Mouse (Mus musculus) limb, embryonic 14.5 days (tissue): ENCODE measurements around the gene Kitl. TPM values are rescaled to one million over a fixed set of nuclear protein-coding genes. Genes with fewer than 3 reads are reported as not detected.
A peak's percentile ranks its signal among the peaks of the same experiment; 100 is the strongest.

Experiments
- ATAC-seq: fragments of 200-750 bp; cut with Nextera tagmentation; 2 replicates; pipeline ENCODE4 v1.8.0; 2017; ENCODE audit warnings: low read depth, moderate number of reproducible peaks, moderate TSS enrichment; ENCODE audit not compliant: low FRiP score
- DNase-seq: peaks from one replicate; pipeline ENCODE4 v3.0.0-alpha.2; 2015; ENCODE audit warnings: low spot score
- H3K27ac ChIP-seq: fragments of 300-500 bp; sonication (generic); replicated peaks from 2 replicates; pipeline ENCODE4 v1.5.1; 2014; ENCODE audit warnings: low read depth, mild to moderate bottlenecking, low read length, moderate library complexity, mixed read lengths
- H3K27me3 ChIP-seq: fragments of 300-500 bp; sonication (generic); 2 replicates; pipeline ENCODE4 v1.6.1; 2014; ENCODE audit warnings: low read length, mixed read lengths; ENCODE audit not compliant: control insufficient read depth, insufficient read depth
- H3K36me3 ChIP-seq: fragments of 300-500 bp; sonication (generic); 2 replicates; pipeline ENCODE4 v1.6.1; 2014; ENCODE audit warnings: mild to moderate bottlenecking, low read length, moderate library complexity, mixed read lengths; ENCODE audit not compliant: control insufficient read depth, insufficient read depth
- H3K4me1 ChIP-seq: fragments of 300-500 bp; sonication (generic); 2 replicates; pipeline ENCODE4 v1.6.1; 2014; ENCODE audit warnings: antibody characterized with exemption, low read length, mixed read lengths; ENCODE audit not compliant: control insufficient read depth, insufficient read depth
- H3K4me2 ChIP-seq: fragments of 300-500 bp; sonication (generic); replicated peaks from 2 replicates; pipeline ENCODE4 v1.6.1; 2014; ENCODE audit warnings: low read depth, mild to moderate bottlenecking, low read length, moderate library complexity; ENCODE audit not compliant: severe bottlenecking
- H3K4me3 ChIP-seq: fragments of 300-500 bp; sonication (generic); replicated peaks from 2 replicates; pipeline ENCODE4 v1.5.1; 2014; ENCODE audit warnings: low read length
- H3K9ac ChIP-seq: fragments of 300-500 bp; sonication (generic); 2 replicates; pipeline ENCODE4 v1.6.1; 2014; ENCODE audit warnings: mild to moderate bottlenecking, low read depth, low read length, moderate library complexity; ENCODE audit not compliant: severe bottlenecking
- H3K9me3 ChIP-seq: fragments of 300-500 bp; sonication (generic); 2 replicates; pipeline ENCODE4 v1.6.1; 2016; ENCODE audit warnings: low read length; ENCODE audit not compliant: control insufficient read depth
- POLR2A ChIP-seq: fragments of 200-500 bp; IDR thresholded peaks from 2 replicates; pipeline ENCODE4 v1.8.0; 2012; ENCODE audit warnings: inconsistent platforms, mild to moderate bottlenecking, moderate library complexity, borderline replicate concordance; ENCODE audit not compliant: insufficient read depth, insufficient read length; ENCODE audit errors: extremely low read depth
- whole genome bisulfite sequencing: fragments of 180-500 bp; shearing (Covaris S2); extraction: QIAGEN DNeasy Blood & Tissue Kit; methylation state at CpG from one replicate; pipeline ENCODE4 v1.1.7; 2014; 5-methylcytosine and 5-hydroxymethylcytosine counted together
- polyA plus RNA-seq, 2 experiments: library from polyadenylated mRNA; depleted of rRNA in 1 of 2; stranded (reverse) in 1 of 2; unstranded in 1 of 2; fragments of >200 nt; fragmentation: Nextera tagmentation in 1 of 2; extraction: Ambion mirVana in 1 of 2; gene quantifications; 2 replicates each; pipeline versions ENCODE4 v1.2.1 to v1.2.3; 2012 to 2014

Kitl gene
- polyA plus RNA-seq, 2 experiments, result 16.3 to 38.4 TPM

DNA sequence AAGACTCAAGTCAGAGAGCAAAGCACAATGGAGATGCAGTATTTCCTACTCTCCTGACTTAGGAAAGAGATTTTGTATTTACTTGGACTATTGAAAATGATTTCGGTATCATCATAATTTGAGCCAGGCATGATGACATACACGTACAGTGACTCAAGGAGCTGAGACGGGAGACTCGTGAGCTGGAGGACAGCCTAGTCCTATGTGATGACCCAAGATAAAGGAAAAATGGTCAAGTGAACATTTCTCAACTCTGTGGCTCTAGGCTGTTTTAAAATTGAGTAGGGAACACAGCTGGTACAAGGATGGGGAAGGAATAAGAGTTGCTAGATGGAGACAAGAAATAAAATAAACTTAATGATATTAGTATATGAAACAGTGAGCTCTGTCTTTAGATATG is 37.0 kb downstream of the Kitl start:
- no peak overlapping the region for H3K4me2 ChIP-seq
- no peak for ATAC-seq
- TF ChIP-seq POLR2A, result no peak
- H3K36me3 ChIP-seq, result no peaks in the 10 kb centered on the region
- 90% methylated on average over 4 of the region's 4 CpGs for WGBS
- H3K27me3 ChIP-seq, result no peaks in the 10 kb centered on the region
- no peak overlapping the region for H3K4me3 ChIP-seq
- peaks cover 9% of the 10 kb centered on the region for H3K4me1 ChIP-seq
- H3K9me3 ChIP-seq, result no peaks in the 10 kb centered on the region
- DNase-seq, result no peak
- no peak overlapping the region for H3K9ac ChIP-seq
- no peak overlapping the region for H3K27ac ChIP-seq

DNA sequence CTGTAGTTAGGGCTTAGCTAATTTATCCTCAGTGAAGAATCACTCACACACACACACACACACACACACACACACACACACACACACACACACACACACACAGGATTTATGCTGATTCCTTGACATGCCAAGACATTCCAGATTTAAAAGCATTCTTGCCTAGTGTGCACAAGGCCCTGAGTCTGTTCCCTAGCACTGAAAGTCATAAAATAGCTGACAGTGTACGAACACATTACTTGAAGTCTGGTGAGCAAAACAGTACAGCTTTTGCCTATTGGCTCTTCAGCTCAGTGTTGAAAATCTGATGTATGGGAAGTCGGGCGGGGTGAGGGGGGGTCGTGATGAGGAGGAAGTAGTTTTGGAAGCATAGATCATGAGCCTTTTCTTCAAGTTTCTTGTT is 37.5 kb downstream of the Kitl start:
- no peaks in the 10 kb centered on the region for H3K9me3 ChIP-seq
- ATAC-seq (no peak), DNase-seq (no peak)
- H3K4me1 ChIP-seq, result peaks cover 9% of the 10 kb centered on the region
- TF ChIP-seq POLR2A, result no peak
- no peak overlapping the region for H3K4me3 ChIP-seq
- no peak overlapping the region for H3K27ac ChIP-seq
- no peaks in the 10 kb centered on the region for H3K36me3 ChIP-seq
- no peak overlapping the region for H3K4me2 ChIP-seq
- 52% methylated on average over 4 of the region's 4 CpGs for WGBS
- no peak overlapping the region for H3K9ac ChIP-seq
- H3K27me3 ChIP-seq, result no peaks in the 10 kb centered on the region

DNA sequence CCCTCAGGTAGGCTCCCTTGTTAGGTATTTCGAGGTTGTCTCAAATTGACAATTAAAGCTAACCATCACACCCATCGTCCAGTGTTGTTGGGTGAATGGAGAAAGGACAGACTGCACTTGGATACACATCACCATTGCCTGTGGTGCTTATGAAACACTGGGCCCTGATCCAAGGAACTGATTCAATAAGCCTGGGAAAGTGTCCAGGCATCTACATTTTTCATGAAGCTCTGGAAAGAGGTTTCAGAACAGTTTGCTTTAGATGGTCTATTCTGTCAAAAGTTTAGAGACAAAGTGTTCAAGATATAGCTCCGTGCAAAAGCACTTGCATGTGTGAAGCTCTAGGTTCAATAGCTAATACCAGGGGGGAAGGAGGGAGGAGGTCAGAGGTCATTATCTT is 38.6 kb downstream of the Kitl start:
- Histone ChIP-seq H3K27ac (no peak overlapping the region), H3K4me3 (no peak overlapping the region), H3K9ac (no peak overlapping the region), H3K9me3 (no peaks in the 10 kb centered on the region), H3K4me2 (no peak overlapping the region), H3K27me3 (no peaks in the 10 kb centered on the region), H3K36me3 (no peaks in the 10 kb centered on the region), H3K4me1 (peaks cover 9% of the 10 kb centered on the region)
- WGBS, result 87% methylated on average over 3 of the region's 3 CpGs
- ATAC-seq, result no peak
- DNase-seq, result peak; percentile 78
- TF ChIP-seq POLR2A, result no peak

DNA sequence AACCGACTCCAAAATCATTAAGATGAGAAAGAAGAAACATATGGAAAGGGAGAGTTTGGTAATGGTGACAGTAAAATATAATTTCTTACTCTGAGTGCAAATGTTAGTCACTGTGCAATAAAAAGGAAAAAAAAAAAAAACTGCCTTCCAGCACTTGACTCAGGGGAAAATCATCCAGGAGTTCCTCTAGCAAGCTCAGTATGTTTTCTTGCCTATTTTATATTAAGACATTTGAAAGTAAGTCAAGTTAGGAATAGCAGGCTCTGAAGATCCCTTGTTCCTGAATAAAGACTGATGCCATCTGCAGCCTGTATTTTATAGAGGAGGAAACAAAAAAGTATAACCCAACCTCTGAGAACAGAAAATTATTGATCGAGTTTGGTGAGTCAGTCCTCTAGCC is 39.7 kb downstream of the Kitl start:
- Histone ChIP-seq H3K4me2 (no peak overlapping the region), H3K9me3 (no peaks in the 10 kb centered on the region), H3K9ac (no peak overlapping the region), H3K27ac (no peak overlapping the region), H3K27me3 (no peaks in the 10 kb centered on the region), H3K4me3 (no peak overlapping the region), H3K36me3 (no peaks in the 10 kb centered on the region), H3K4me1 (peaks cover 9% of the 10 kb centered on the region)
- no peak for TF ChIP-seq POLR2A
- DNase-seq (no peak), ATAC-seq (no peak)
- WGBS, result 73% methylated on average over 2 of the region's 2 CpGs

DNA sequence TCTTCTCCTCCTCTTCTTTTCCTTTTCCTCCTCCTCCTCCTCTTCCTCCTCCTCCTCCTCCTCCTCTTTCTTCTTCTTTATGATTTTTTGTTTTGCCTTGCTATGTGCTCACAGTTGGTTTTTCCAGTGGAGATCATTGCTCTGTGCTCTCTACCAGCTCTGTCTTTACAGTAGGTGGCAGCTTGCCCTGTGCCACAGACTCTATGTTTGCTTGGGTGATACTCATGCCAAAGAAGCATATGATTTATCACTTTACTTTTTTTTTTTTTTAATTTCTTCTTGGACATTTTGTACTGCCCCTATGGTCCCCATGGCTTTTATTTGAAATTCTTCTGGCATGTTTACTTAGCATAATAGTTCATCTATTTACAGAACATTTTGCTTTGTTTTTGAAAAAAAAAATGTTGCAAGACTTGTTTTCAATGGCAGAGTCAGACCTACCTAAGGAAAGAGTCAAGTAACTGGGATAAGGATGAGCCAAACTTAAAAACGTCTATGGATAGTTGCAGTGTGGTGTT is 41.7 kb downstream of the Kitl start:
- WGBS, result 66% methylated on average over 1 of the region's 1 CpGs
- no peak overlapping the region for H3K9ac ChIP-seq
- H3K27me3 ChIP-seq, result no peaks in the 10 kb centered on the region
- H3K4me2 ChIP-seq, result no peak overlapping the region
- H3K4me3 ChIP-seq, result no peak overlapping the region
- H3K4me1 ChIP-seq, result peaks cover 2% of the 10 kb centered on the region; the same call in 1 of the 2 replicates
- DNase-seq (no peak), ATAC-seq (no peak)
- H3K9me3 ChIP-seq, result no peaks in the 10 kb centered on the region
- H3K36me3 ChIP-seq, result no peaks in the 10 kb centered on the region
- TF ChIP-seq POLR2A, result no peak
- H3K27ac ChIP-seq, result no peak overlapping the region

DNA sequence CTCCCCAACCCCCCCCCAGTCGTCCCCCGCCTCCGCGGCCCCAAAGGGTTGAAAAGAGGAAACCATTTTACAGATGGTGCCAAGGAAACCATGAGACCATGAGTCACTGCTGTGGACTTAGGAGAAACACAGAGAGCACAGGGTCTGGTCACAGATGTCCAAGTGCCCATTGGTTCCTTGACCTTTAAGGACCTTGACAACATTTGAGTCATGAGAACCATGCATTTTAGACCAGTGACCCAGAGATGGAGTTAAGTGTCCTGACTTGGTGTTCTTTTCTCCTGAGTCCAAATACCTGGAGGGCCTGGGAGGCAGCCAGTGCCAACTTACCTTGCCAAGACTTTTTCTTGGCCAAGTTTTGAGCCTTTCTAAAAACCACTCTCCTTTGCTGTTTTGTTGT is 43.9 kb downstream of the Kitl start:
- DNase-seq (no peak), ATAC-seq (no peak)
- no peak for TF ChIP-seq POLR2A
- Histone ChIP-seq H3K27ac (no peak overlapping the region), H3K4me2 (no peak overlapping the region), H3K9ac (no peak overlapping the region), H3K4me3 (no peak overlapping the region), H3K36me3 (no peaks in the 10 kb centered on the region), H3K4me1 (peaks cover 2% of the 10 kb centered on the region; the same call in 1 of the 2 replicates), H3K27me3 (no peaks in the 10 kb centered on the region), H3K9me3 (no peaks in the 10 kb centered on the region)
- 94% methylated on average over 4 of the region's 4 CpGs for WGBS
